Mouse (Mus musculus): Measurements from ENCODE around the gene Kcnj15. TPM values are rescaled to one million over a fixed set of nuclear protein-coding genes. Genes with fewer than 3 reads are reported as not detected.

Kcnj15 gene
- polyA plus RNA-seq, 1 experiment from 2014 or later: 15.8 TPM

DNA sequence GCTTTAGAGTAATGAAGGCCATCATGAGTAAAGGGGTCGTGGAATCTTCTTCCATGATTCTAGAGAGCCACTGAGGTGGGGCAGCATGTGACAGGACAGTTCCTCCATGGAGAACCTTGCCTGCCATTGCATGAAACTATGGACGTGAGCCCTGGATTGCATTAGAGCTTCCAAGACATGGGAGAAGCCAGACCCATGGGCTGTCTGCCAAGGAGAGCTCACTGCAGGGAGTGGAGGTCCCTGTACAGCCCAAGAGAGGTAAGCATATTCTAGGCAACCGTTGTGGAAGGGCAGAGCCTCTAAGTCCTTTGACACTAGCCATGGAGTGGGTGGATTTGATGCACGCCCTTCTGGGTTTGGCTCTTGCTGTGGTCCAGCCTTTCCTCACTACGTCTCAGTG, 40.5 kb upstream of the Kcnj15 start:
- TF ChIP-seq EP300 (IDR thresholded peaks at IDR 0.05): no peak
- no peak for TF ChIP-seq CTCF (IDR thresholded peaks at IDR 0.05)
- ATAC-seq: no peak
- no peak overlapping the region for H3K27ac ChIP-seq (ENCODE audit: low read length)
- no peaks in the 10 kb centered on the region for H3K27me3 ChIP-seq (replicated peaks; ENCODE audit: insufficient read depth, low read length)
- no peak overlapping the region for H3K4me3 ChIP-seq (ENCODE audit: low read depth, low read length)
- no peaks in the 10 kb centered on the region for H3K9me3 ChIP-seq (ENCODE audit: low read length)
- 82% methylated on average over 5 of the region's 5 CpGs for WGBS
- H3K4me2 ChIP-seq (replicated peaks; ENCODE audit: low read depth, low read length): no peak overlapping the region
- peaks cover 9% of the 10 kb centered on the region; the same call in 1 of the 2 replicates for H3K4me1 ChIP-seq (ENCODE audit: insufficient read depth, low read depth, low read length)
- H3K9ac ChIP-seq (replicated peaks; ENCODE audit: low read depth): no peak overlapping the region
- DNase-seq (ENCODE audit: low spot score): no peak
- no peaks in the 10 kb centered on the region for H3K36me3 ChIP-seq (ENCODE audit: insufficient read depth, low read length)

DNA sequence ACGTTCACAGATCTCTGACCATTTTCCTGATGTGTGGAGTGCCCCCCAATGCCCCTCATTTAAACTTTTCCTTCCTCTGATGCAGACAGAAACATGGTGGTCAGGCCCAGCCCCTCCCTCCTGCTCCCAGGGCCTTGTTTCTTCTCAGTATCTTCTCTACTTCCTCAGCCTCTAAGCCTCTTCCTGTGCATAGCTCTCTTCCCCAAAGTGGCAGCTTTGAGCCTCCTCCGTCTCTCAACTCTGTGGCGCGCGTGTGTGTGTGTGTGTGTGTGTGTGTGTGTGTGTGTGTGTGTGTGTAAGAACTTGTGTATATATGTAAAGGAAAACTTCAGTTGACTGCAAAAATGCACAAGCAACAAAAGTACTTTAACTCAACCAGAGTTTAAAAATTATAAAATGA, 38.6 kb upstream of the Kcnj15 start:
- Histone ChIP-seq H3K9me3 (ENCODE audit: low read length) (no peaks in the 10 kb centered on the region), H3K27me3 (replicated peaks; ENCODE audit: insufficient read depth, low read length) (no peaks in the 10 kb centered on the region), H3K36me3 (ENCODE audit: insufficient read depth, low read length) (no peaks in the 10 kb centered on the region), H3K4me1 (ENCODE audit: insufficient read depth, low read depth, low read length) (peaks cover 13% of the 10 kb centered on the region; the same call in 1 of the 2 replicates), H3K27ac (ENCODE audit: low read length) (no peak overlapping the region), H3K4me2 (replicated peaks; ENCODE audit: low read depth, low read length) (no peak overlapping the region), H3K9ac (replicated peaks; ENCODE audit: low read depth) (no peak overlapping the region), H3K4me3 (ENCODE audit: low read depth, low read length) (no peak overlapping the region)
- WGBS: 43% methylated on average over 5 of the region's 5 CpGs
- DNase-seq (ENCODE audit: low spot score) (no peak), ATAC-seq (no peak)
- TF ChIP-seq CTCF (IDR thresholded peaks at IDR 0.05) (no peak), EP300 (IDR thresholded peaks at IDR 0.05) (no peak)

DNA sequence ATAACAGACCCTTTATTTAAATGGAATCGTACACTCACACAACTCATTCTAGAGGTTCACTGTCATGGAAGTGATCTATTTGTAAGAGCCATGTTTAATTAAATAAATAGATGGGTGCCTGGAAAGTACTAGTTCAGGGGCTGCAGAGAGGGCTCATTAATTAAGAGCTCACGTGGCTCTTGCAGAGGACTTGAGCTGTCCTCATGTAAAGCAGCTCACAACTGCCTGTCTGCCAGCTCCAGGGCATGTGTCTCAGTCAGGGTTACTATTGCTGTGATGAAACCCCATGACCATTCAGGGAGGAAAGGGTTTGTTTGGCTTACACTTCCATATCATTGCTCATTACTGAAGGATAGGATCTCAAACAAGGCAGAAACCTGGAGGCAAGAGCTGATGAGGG, 37.9 kb upstream of the Kcnj15 start:
- no peaks in the 10 kb centered on the region for H3K36me3 ChIP-seq (ENCODE audit: insufficient read depth, low read length)
- no peak overlapping the region for H3K4me3 ChIP-seq (ENCODE audit: low read depth, low read length)
- no peak for TF ChIP-seq CTCF (IDR thresholded peaks at IDR 0.05)
- no peak for TF ChIP-seq EP300 (IDR thresholded peaks at IDR 0.05)
- H3K27ac ChIP-seq (ENCODE audit: low read length): no peak overlapping the region
- H3K4me1 ChIP-seq (ENCODE audit: insufficient read depth, low read depth, low read length): peaks cover 13% of the 10 kb centered on the region; the same call in 1 of the 2 replicates
- no peaks in the 10 kb centered on the region for H3K27me3 ChIP-seq (replicated peaks; ENCODE audit: insufficient read depth, low read length)
- ATAC-seq: no peak
- H3K9ac ChIP-seq (replicated peaks; ENCODE audit: low read depth): no peak overlapping the region
- 59% methylated on average over 2 of the region's 2 CpGs for WGBS
- no peak overlapping the region for H3K4me2 ChIP-seq (replicated peaks; ENCODE audit: low read depth, low read length)
- no peak for DNase-seq (ENCODE audit: low spot score)
- no peaks in the 10 kb centered on the region for H3K9me3 ChIP-seq (ENCODE audit: low read length)

DNA sequence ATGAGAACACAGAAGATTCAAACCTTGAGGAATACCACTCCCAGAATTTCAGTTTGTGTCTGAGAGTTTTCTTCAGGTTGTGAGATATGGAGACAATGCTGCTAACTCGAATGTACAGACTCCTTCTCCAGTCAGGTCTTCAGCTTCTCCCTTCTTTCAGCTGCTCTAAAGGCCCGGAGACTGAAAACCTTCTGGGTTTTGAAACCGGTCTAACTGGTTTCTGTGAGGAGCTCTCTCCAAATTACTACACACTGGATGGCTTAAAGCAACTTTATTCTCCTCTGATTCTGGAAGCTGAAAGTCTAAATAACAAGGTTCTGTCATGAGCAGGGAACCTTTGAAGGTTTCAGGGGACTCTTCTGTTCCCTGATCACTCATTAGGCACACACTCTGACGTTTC, 36.3 kb upstream of the Kcnj15 start:
- DNase-seq (ENCODE audit: low spot score): peak; percentile 85

DNA sequence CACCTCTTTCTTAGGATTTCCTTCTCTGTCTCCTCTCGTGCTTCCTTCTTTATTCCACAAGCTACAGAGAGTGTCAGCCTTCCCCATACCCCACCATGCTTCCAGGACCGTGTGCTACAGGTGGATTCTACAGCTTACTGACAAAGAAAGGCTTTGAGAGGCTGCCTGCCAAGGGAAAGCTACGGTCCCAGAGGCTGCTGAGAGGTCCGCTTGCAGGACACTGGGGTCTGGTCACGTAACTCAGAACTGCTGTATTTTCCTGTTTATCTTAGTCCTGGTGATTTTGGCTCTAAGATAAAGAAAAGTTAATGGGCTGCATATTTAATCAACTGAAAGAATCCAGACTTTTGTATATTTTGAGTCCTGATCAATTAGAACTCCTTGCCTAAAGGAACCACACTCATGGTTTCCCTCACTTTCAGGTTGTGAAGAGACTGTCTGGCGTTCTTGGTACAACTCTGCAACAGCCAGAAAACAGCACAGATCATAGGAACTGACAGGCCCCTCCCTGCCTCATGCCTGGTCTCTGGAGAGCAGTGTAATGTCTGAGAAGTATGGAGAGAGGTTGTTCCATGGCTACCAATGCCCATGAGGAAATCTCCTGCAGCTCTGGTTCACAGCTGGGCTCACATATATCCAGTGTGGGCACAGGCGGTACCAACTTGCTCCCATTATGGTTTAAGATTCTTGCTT, 35.2 kb upstream of the Kcnj15 start:
- TF ChIP-seq CTCF (IDR thresholded peaks at IDR 0.05) (no peak), EP300 (IDR thresholded peaks at IDR 0.05) (no peak)
- WGBS: 16% methylated on average over 7 of the region's 7 CpGs
- Histone ChIP-seq H3K4me1 (ENCODE audit: insufficient read depth, low read depth, low read length) (peaks cover 13% of the 10 kb centered on the region; the same call in 1 of the 2 replicates), H3K27ac (ENCODE audit: low read length) (peak overlapping the region; percentile 66), H3K4me2 (replicated peaks; ENCODE audit: low read depth, low read length) (no peak overlapping the region), H3K4me3 (ENCODE audit: low read depth, low read length) (no peak overlapping the region), H3K9ac (replicated peaks; ENCODE audit: low read depth) (no peak overlapping the region), H3K27me3 (replicated peaks; ENCODE audit: insufficient read depth, low read length) (no peaks in the 10 kb centered on the region), H3K36me3 (ENCODE audit: insufficient read depth, low read length) (no peaks in the 10 kb centered on the region), H3K9me3 (ENCODE audit: low read length) (no peaks in the 10 kb centered on the region)
- no peak for ATAC-seq
- DNase-seq (ENCODE audit: low spot score): peak; percentile 34

More for the DNA sequence above, 36.3 kb upstream of the Kcnj15 start:
- TF ChIP-seq CTCF (IDR thresholded peaks at IDR 0.05): no peak
- peak; percentile 66; the same call in 1 of the 2 replicates for TF ChIP-seq EP300 (IDR thresholded peaks at IDR 0.05)
- Histone ChIP-seq H3K4me2 (replicated peaks; ENCODE audit: low read depth, low read length) (no peak overlapping the region), H3K36me3 (ENCODE audit: insufficient read depth, low read length) (no peaks in the 10 kb centered on the region), H3K27ac (ENCODE audit: low read length) (peak overlapping the region; percentile 66), H3K27me3 (replicated peaks; ENCODE audit: insufficient read depth, low read length) (no peaks in the 10 kb centered on the region), H3K9me3 (ENCODE audit: low read length) (no peaks in the 10 kb centered on the region), H3K4me3 (ENCODE audit: low read depth, low read length) (no peak overlapping the region), H3K9ac (replicated peaks; ENCODE audit: low read depth) (no peak overlapping the region), H3K4me1 (ENCODE audit: insufficient read depth, low read depth, low read length) (peaks cover 13% of the 10 kb centered on the region; the same call in 1 of the 2 replicates)
- ATAC-seq: peak; percentile 54
- 51% methylated on average over 4 of the region's 4 CpGs for WGBS

DNA sequence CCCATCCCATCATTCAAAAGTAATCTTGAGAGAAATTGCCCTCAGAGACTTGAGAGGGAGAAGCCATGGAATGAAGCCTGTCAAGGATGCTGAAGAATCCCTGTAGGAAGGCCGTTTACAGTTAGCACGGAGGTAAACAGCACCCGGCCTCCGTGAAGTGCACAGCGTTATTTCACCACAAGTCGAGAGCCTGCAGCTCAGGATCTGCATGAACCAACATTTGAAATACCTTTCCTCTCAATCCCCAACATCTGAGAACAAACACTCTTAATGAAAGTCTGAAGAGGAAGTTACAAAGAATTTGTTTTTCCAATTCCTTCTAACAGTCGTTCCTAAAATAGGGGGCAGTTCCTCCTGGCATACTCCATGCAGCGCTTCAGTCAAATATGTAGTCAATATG, 33.9 kb upstream of the Kcnj15 start:
- H3K9ac ChIP-seq (replicated peaks; ENCODE audit: low read depth): no peak overlapping the region
- TF ChIP-seq EP300 (IDR thresholded peaks at IDR 0.05) (peak; percentile 78), CTCF (IDR thresholded peaks at IDR 0.05) (0 out of 2 replicates have a peak, but pooled peaks have one; percentile 13)
- no peaks in the 10 kb centered on the region for H3K27me3 ChIP-seq (replicated peaks; ENCODE audit: insufficient read depth, low read length)
- no peak overlapping the region for H3K4me3 ChIP-seq (ENCODE audit: low read depth, low read length)
- H3K36me3 ChIP-seq (ENCODE audit: insufficient read depth, low read length): no peaks in the 10 kb centered on the region
- no peak overlapping the region for H3K4me2 ChIP-seq (replicated peaks; ENCODE audit: low read depth, low read length)
- 52% methylated on average over 8 of the region's 8 CpGs for WGBS
- H3K4me1 ChIP-seq (ENCODE audit: insufficient read depth, low read depth, low read length): peaks cover 13% of the 10 kb centered on the region; the same call in 1 of the 2 replicates
- peak overlapping the region; percentile 77 for H3K27ac ChIP-seq (ENCODE audit: low read length)
- peak; percentile 89 for DNase-seq (ENCODE audit: low spot score)
- ATAC-seq: peak; percentile 88
- no peaks in the 10 kb centered on the region for H3K9me3 ChIP-seq (ENCODE audit: low read length)

All from lung, postnatal 0 days (tissue).